Mouse (Mus musculus) adrenal gland, adult 18-20 months (tissue): ENCODE results near the gene Pip5k1b. TPM values are rescaled to one million over a fixed set of nuclear protein-coding genes. Genes with fewer than 3 reads are reported as not detected.

ENCODE experiments used
- DNase-seq, 2 experiments: peaks; one replicate each; pipeline ENCODE4 v3.0.0; 2021 to 2022; ENCODE audit warnings: low spot score in 2 of 2
- total RNA-seq, 2 experiments: library from RNA; stranded (reverse); gene quantifications; 1 replicate in 1 of 2; 2 replicates in 1 of 2; pipeline ENCODE4 v1.2.3; 2021

Gene Pip5k1b
- total RNA-seq, 2 experiments from 2014 or later, result 7.5 to 14.4 TPM

DNA sequence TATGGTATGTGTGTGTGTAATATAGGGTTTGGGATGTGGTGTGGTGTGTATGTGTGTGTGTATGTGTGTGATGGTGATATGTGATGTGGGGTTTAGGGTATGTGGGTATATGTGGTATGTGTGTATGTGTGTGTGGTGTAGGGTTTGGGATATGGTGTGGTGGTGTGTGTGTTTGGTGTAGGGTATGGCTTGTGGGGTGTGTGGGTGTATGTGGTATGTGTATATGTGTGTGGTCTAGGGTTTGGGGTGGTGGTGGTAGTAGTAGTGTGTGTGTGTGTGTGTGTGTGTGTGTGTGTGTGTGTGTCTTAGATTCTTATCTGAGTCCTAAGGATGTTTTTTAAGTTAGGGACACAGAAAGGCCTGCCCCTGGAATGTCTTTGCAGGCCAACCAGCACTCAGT, 37.3 kb downstream of the Pip5k1b start:
- DNase-seq, result no peak

DNA sequence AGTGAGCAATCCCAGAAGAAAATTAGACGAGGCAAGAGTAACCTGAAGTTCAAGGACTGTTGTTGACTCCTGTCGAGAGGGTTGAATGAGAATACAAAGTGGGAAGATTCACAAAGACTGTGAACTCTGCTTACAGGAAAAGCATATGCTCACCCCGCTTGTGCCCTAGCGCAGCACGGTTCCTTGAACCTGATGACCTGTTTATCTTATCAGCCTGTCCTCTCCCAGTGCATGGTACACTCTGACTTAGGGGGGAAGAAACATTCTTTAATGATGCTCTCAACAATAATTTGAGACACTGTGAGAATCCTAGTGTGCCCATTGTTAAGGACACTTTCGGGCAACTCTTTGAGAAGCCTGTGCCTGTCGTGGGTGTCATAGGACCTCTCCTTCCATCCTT, 38.6 kb downstream of the Pip5k1b start:
- no peak for DNase-seq

GRCm38 (mm10) chr19:24515941-24516340, 39.7 kb downstream of the Pip5k1b start:
- no peak for DNase-seq

- no peak for DNase-seq
Observed at GRCm38 (mm10) chr19:24514661-24515642, 40.7 kb downstream of the Pip5k1b start.

GRCm38 (mm10) chr19:24513105-24513843, 42.4 kb downstream of the Pip5k1b start:
- no peak for DNase-seq

DNA sequence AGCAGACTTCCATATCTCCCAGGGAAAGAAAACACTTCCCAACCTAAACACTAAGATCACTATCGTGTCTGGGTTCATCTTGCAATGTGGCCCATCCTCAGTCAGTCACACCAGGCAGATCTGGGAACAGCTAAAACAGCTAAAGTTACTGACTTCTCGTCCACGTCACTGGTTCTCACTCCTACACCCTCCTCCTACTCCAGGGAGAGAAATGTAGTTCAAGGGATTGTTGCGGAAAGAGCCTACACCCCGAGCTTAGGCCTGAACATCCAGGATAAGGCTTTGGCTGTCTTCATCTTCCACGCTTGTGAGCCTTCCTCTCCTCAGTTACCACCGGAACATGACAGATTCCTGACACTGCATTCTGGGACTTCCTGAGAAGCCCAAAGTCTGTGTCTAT, 43.7 kb downstream of the Pip5k1b start:
- no peak for DNase-seq

- DNase-seq, result no peak
Observed at GRCm38 (mm10) chr19:24509391-24509790, 46.3 kb downstream of the Pip5k1b start.

- no peak for DNase-seq
Observed at GRCm38 (mm10) chr19:24508087-24508767, 47.4 kb downstream of the Pip5k1b start.

DNA sequence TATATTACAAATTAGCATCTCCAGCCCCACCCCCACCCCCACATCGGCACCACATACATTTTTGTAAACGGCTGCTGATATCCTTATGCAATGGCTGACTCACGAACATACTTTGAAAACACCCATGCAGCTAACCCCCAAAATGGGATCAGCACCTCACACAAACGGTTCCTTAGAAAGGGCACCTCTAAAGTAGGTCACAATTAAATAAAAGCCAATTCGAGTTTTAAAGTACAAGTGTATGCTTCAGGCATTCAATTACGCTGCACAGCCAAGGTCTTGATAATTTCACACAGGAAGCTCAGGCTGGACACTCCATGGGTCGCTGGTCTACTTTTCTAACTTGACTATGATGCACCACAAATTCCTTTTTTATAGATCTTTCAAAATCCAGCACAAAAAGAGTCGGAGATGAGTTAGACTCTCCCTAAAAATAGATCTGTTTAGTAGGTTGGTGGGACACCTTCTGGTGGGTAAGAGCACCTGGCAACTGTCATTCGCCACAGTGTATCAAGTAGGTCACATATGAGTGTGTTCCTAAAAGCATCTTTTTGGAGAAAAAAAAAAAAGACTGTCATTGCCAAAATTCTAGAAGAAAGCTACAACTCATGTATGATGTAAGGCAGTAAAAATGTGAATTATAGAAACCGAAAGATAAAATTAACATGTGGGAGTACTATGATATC, 52.8 kb downstream of the Pip5k1b start:
- no peak for DNase-seq

- no peak for DNase-seq
Observed at GRCm38 (mm10) chr19:24501525-24501924, 54.1 kb downstream of the Pip5k1b start.

- no peak for DNase-seq
Observed at GRCm38 (mm10) chr19:24500431-24500830, 55.2 kb downstream of the Pip5k1b start.

GRCm38 (mm10) chr19:24499291-24499690, 56.4 kb downstream of the Pip5k1b start:
- DNase-seq, result no peak

DNA sequence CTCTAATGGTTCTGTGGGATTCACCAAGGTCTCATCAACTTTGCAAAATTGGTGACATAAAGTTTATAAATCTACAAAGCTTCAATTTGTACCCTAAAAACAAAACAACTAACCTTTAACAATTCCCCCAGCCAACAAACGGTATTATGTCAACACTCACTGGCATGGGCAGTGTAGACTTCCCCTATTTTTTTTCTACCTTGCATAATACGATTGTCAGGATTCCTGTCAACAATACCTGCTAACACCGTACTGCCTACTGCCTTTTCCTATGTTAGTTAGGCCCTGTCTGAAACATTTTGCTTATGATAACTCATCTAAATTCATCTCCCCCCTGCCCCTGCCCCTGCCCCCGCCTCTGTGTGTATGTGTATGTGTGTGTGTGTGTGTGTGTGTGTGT, 61.8 kb downstream of the Pip5k1b start:
- no peak for DNase-seq

DNA sequence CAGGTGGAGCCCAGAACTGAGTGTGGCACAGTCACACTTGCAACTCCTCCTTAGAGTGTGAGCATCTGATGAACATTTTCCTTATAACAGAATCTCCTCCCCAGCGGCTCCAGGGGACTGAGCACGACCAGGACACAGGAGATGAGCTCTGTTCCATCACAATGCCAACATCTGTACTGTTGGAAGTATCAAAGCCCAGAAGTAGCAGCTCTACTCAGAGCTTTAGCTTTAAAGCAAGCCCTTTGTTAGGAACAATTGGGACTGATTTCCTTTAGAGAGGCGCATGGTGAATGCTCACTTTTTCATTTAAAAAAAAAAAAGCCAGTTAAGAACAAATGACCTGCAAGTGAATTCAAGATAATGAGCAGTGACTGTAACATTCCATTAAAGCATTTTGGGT, 63.8 kb downstream of the Pip5k1b start:
- DNase-seq, result no peak

DNA sequence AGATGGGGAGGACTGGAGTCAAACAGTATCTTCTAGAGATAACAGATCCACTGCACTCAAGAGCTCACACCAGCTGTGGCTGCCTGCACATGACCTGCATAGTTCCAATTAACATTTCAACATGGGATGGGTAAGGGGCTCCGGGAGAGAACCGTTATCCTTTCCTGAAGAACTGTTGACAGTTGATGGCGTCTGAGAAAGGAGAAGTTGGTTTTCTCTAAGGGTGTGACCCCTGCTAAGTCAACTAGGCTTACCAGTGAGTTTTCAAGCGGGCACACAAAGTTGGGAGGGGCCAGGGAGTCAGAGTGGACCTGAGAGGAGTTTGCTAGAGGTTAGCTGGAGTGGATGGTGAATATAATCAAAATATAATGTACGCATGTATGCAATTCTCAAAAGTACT, 65.4 kb downstream of the Pip5k1b start:
- DNase-seq, result no peak

- DNase-seq, result no peak
Observed at GRCm38 (mm10) chr19:24486433-24487296, 69.0 kb downstream of the Pip5k1b start.

- no peak for DNase-seq
Observed at GRCm38 (mm10) chr19:24484612-24485194, 71.0 kb downstream of the Pip5k1b start.

GRCm38 (mm10) chr19:24480916-24481315, 74.8 kb downstream of the Pip5k1b start:
- no peak for DNase-seq
